Mouse (Mus musculus): ENCODE measurements around the gene Armc7. TPM values are rescaled to one million over a fixed set of nuclear protein-coding genes. Genes with fewer than 3 reads are reported as not detected.
"Not testable (repeated sequence)": the region's sequence is repeated elsewhere in the genome, so short reads cannot be mapped to it uniquely, and the experiment has no call there.

Armc7 gene
- total RNA-seq, 2 experiments from 2014 or later = 9.7 to 10.1 TPM

GRCm38 (mm10) chr11:115452281-115452860 is 23.1 kb upstream of the Armc7 start:
- no peak for DNase-seq (ENCODE audit: low spot score in 2 of 2)
- intact Hi-C loops (cut with DNase I) = no loop called here

- DNase-seq (ENCODE audit: low spot score in 2 of 2) = no peak
- intact Hi-C loops (cut with DNase I) = no loop called here
Observed at GRCm38 (mm10) chr11:115453306-115453705, 22.2 kb upstream of the Armc7 start.

GRCm38 (mm10) chr11:115454822-115455221 is 20.6 kb upstream of the Armc7 start:
- intact Hi-C loops (cut with DNase I); DNase-seq (ENCODE audit: low spot score in 2 of 2): not testable (repeated sequence)

- intact Hi-C loops (cut with DNase I) = no loop called here
- no peak for DNase-seq (ENCODE audit: low spot score in 2 of 2)
Observed at GRCm38 (mm10) chr11:115455619-115456018, 19.8 kb upstream of the Armc7 start.

GRCm38 (mm10) chr11:115456182-115456581 is 19.3 kb upstream of the Armc7 start:
- intact Hi-C loops (cut with DNase I) = no loop called here

GRCm38 (mm10) chr11:115457405-115457804 is 18.1 kb upstream of the Armc7 start:
- no peak for DNase-seq (ENCODE audit: low spot score in 2 of 2)
- intact Hi-C loops (cut with DNase I) = no loop called here

More at GRCm38 (mm10) chr11:115456182-115456581, 19.3 kb upstream of the Armc7 start:
- no peak for DNase-seq (ENCODE audit: low spot score in 2 of 2)

- DNase-seq (ENCODE audit: low spot score in 2 of 2) = no peak
- intact Hi-C loops (cut with DNase I) = no loop called here
Observed at GRCm38 (mm10) chr11:115460976-115461375, 14.5 kb upstream of the Armc7 start.

GRCm38 (mm10) chr11:115461846-115462242 is 13.6 kb upstream of the Armc7 start:
- intact Hi-C loops (cut with DNase I) = no loop called here
- DNase-seq (ENCODE audit: low spot score in 2 of 2) = no peak

GRCm38 (mm10) chr11:115462243-115462891 is 13.1 kb upstream of the Armc7 start, which contains the start of gene Slc16a5:
Gene Slc16a5 (plus strand): TSS chr11:115462474.
- intact Hi-C loops (cut with DNase I) = no loop called here
- DNase-seq (ENCODE audit: low spot score in 2 of 2) = no peak

GRCm38 (mm10) chr11:115463397-115463796 is 12.1 kb upstream of the Armc7 start:
- intact Hi-C loops (cut with DNase I) = no loop called here
- no peak for DNase-seq (ENCODE audit: low spot score in 2 of 2)

GRCm38 (mm10) chr11:115464851-115465250 is 10.6 kb upstream of the Armc7 start:
- DNase-seq (ENCODE audit: low spot score in 2 of 2) = no peak
- intact Hi-C loops (cut with DNase I) = no loop called here

- intact Hi-C loops (cut with DNase I) = no loop called here
- DNase-seq (ENCODE audit: low spot score in 2 of 2) = no peak
Observed at GRCm38 (mm10) chr11:115467217-115467618, 8.2 kb upstream of the Armc7 start.

GRCm38 (mm10) chr11:115472183-115472582 is 3.3 kb upstream of the Armc7 start:
- DNase-seq (ENCODE audit: low spot score in 2 of 2) = no peak
- intact Hi-C loops (cut with DNase I) = loop anchor here (2.0 kb wide), 1 partner anchor 113 kb away; no protein-coding TSS in a partner anchor

GRCm38 (mm10) chr11:115473626-115474275 is 1.7 kb upstream of the Armc7 start:
- intact Hi-C loops (cut with DNase I) = loop anchor here (2.0 kb wide), 3 partner anchors 45 to 115 kb away; partner anchors contain the start of gene Kctd2
- peak; percentile 98 to 99 for DNase-seq (ENCODE audit: low spot score in 2 of 2)

GRCm38 (mm10) chr11:115475758-115476237 is 331 bp downstream of the Armc7 start:
- DNase-seq (ENCODE audit: low spot score in 2 of 2) = no peak
- intact Hi-C loops (cut with DNase I) = loop anchor here (2.0 kb wide), 2 partner anchors 47 to 55 kb away; partner anchors contain the start of gene Kctd2

GRCm38 (mm10) chr11:115476630-115477029 is 1.2 kb downstream of the Armc7 start:
- intact Hi-C loops (cut with DNase I); DNase-seq (ENCODE audit: low spot score in 2 of 2): not testable (repeated sequence)

GRCm38 (mm10) chr11:115477388-115477787 is 1.9 kb downstream of the Armc7 start:
- intact Hi-C loops (cut with DNase I); DNase-seq (ENCODE audit: low spot score in 2 of 2): not testable (repeated sequence)

- no peak for DNase-seq (ENCODE audit: low spot score in 2 of 2)
- intact Hi-C loops (cut with DNase I) = no loop called here
Observed at GRCm38 (mm10) chr11:115478296-115478938, 3.0 kb downstream of the Armc7 start.

GRCm38 (mm10) chr11:115481553-115482259 is 6.2 kb downstream of the Armc7 start:
- intact Hi-C loops (cut with DNase I) = loop anchor here (10.0 kb wide), 1 partner anchor 103 kb away; no protein-coding TSS in a partner anchor
- DNase-seq (ENCODE audit: low spot score in 2 of 2) = peak; percentile 67 to 85
